Mouse (Mus musculus) forebrain, postnatal 0 days (tissue): ENCODE measurements around the gene Hsd11b2. TPM values are rescaled to one million over a fixed set of nuclear protein-coding genes. Genes with fewer than 3 reads are reported as not detected.

Experiments
- ATAC-seq: fragments of 200-750 bp; cut with Nextera tagmentation; 2 replicates; pipeline ENCODE4 v1.8.0; 2017; ENCODE audit warnings: mild to moderate bottlenecking, moderate library complexity
- DNase-seq: peaks from one replicate; pipeline ENCODE4 v3.0.0-alpha.2; 2015
- H3K27ac ChIP-seq: fragments of 300-500 bp; sonication (generic); 2 replicates; pipeline ENCODE4 v1.5.1; 2014; ENCODE audit warnings: low read depth, mild to moderate bottlenecking, antibody characterized with exemption, low read length, moderate library complexity, mixed read lengths
- H3K27me3 ChIP-seq: fragments of 300-500 bp; sonication (generic); 2 replicates; pipeline ENCODE4 v1.6.1; 2014; ENCODE audit warnings: mild to moderate bottlenecking, low read length, mixed read lengths; ENCODE audit not compliant: insufficient read depth
- H3K36me3 ChIP-seq: fragments of 300-500 bp; sonication (generic); 2 replicates; pipeline ENCODE4 v1.6.1; 2014; ENCODE audit warnings: mild to moderate bottlenecking, moderate library complexity; ENCODE audit not compliant: insufficient read depth
- H3K4me1 ChIP-seq: fragments of 300-500 bp; sonication (generic); 2 replicates; pipeline ENCODE4 v1.6.1; 2014; ENCODE audit warnings: antibody characterized with exemption; ENCODE audit not compliant: insufficient read depth
- H3K4me2 ChIP-seq: fragments of 300-500 bp; sonication (generic); 2 replicates; pipeline ENCODE4 v1.6.1; 2014; ENCODE audit warnings: low read depth, mild to moderate bottlenecking, moderate library complexity
- H3K4me3 ChIP-seq: fragments of 300-500 bp; sonication (generic); 2 replicates; pipeline ENCODE4 v1.5.1; 2014; ENCODE audit warnings: low read depth, low read length, mixed read lengths
- H3K9ac ChIP-seq: fragments of 300-500 bp; sonication (generic); 2 replicates; pipeline ENCODE4 v1.6.1; 2014; ENCODE audit warnings: mild to moderate bottlenecking
- H3K9me3 ChIP-seq: fragments of 300-500 bp; sonication (generic); 2 replicates; pipeline ENCODE4 v1.6.1; 2016; ENCODE audit warnings: low read length
- CTCF ChIP-seq: sonication (generic); IDR thresholded peaks from 2 replicates; pipeline ENCODE4 v1.5.1; 2016; ENCODE audit warnings: antibody characterized with exemption, control low read depth, low read depth
- whole genome bisulfite sequencing: fragments of 180-500 bp; shearing (Covaris S2); extraction: QIAGEN DNeasy Blood & Tissue Kit; methylation state at CpG from one replicate; pipeline ENCODE4 v1.1.7; 2014; 5-methylcytosine and 5-hydroxymethylcytosine counted together
- polyA plus RNA-seq: library from polyadenylated mRNA; unstranded; fragments of >200 nt; fragmentation: Nextera tagmentation; extraction: Ambion mirVana; gene quantifications from 2 replicates; pipeline ENCODE4 v1.2.1, GENCODE M21; 2015
- total RNA-seq: library from RNA; depleted of rRNA; stranded (reverse); fragments of >200 nt; gene quantifications from 2 replicates; pipeline ENCODE4 v1.2.3, GENCODE M21; 2014

Hsd11b2 gene
- total and polyA plus RNA-seq, 2 experiments from 2014 or later, result 0.52 to 2.6 TPM

DNA sequence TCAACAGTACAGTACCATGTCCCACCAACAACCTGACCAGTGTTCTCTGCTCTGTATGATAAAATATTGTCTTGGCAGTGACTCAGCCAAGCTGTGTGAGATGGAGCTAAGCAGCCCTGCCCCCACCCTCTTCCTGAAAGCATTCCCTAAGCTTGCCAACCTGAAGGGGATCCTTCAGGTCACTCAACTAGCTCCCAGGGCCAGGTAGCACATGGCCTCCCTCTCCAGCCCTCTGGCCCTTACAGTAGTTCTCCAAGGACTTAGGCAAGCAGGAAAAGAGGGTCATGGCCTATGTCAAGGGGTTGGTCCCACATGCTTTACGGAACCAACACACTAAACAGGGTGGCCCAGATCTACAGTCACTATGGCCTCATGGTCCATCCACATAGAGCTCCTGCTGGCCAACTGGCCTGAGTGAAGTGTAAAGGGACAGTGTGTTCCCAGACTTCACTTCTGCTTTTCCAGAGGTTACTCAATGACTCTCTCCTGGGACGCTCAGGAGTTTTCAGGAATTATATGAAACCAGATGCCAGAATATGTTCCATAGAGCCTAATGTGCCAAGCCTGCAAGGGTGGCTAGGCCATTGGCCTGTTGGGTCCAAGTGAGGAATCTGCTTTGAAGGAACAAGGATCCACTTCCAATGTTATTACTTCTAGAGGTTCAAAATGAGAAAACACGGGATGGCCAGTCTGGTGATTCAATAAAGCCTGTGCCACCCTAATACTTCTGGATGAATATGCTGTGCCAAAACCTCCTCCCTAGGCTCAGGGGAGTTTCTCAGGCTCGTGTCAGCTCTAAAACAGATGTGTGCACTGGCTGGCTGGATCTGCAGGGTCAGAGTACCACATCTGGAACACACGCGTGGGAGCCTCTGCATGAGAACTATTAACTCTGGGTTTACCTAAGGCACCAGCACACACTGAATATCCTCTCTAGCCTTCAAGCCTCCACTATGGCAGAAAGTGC, 28.1 kb downstream of the Hsd11b2 start:
- H3K9me3 ChIP-seq, result no peaks in the 10 kb centered on the region
- no peak overlapping the region for H3K27ac ChIP-seq
- peaks cover 4% of the 10 kb centered on the region for H3K36me3 ChIP-seq
- TF ChIP-seq CTCF, result no peak
- ATAC-seq (no peak), DNase-seq (no peak)
- H3K4me2 ChIP-seq, result no peak overlapping the region
- H3K4me3 ChIP-seq, result no peak overlapping the region
- H3K4me1 ChIP-seq, result no peaks in the 10 kb centered on the region
- H3K9ac ChIP-seq, result no peak overlapping the region
- H3K27me3 ChIP-seq, result no peaks in the 10 kb centered on the region
- 85% methylated on average over 6 of the region's 6 CpGs for WGBS

DNA sequence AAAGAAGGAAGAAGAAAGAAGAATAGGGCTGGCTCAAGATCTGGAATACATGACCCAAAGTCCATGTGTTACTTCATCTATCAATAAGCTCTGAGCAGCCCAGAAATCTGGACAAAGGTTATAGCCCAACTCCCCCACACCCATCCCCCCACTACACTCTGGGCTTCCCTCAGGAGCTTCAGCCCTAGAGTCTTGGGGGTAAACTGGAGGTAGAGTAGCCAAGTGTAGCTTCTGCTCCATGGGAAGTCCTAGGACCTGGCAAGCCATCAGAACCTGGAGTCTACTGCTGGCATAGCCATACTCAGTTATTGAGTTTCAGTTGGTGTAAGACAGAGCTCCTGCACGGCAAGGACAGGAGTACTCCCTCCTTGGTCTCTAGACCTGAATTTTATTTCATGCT, 31.0 kb downstream of the Hsd11b2 start:
- DNase-seq (no peak), ATAC-seq (no peak)
- Histone ChIP-seq H3K36me3 (no peaks in the 10 kb centered on the region; the same call in 1 of the 2 replicates), H3K4me1 (no peaks in the 10 kb centered on the region), H3K9ac (no peak overlapping the region), H3K27ac (no peak overlapping the region), H3K4me2 (no peak overlapping the region), H3K4me3 (no peak overlapping the region), H3K27me3 (no peaks in the 10 kb centered on the region), H3K9me3 (no peaks in the 10 kb centered on the region)
- WGBS, result 97% methylated on average over 1 of the region's 1 CpGs
- TF ChIP-seq CTCF, result no peak

DNA sequence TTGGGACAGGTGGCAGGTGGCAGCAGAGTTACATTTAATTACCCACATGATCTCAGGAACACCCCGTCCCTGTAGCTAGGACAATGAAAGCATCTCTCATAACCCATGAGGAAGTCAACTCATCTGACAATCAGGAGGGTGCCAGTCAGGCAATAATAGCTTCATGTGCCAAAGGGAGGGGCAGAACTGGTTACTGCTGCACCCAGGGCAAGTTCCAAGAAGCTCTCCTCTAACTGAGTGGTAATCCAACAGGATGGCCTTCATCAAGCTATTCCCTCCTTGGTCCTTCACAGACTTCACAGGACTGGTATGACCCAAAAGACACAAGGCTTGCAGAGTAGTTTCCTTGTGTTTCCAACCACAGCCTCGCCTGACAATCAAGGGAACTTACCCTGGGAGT, 31.5 kb downstream of the Hsd11b2 start:
- Histone ChIP-seq H3K4me3 (no peak overlapping the region), H3K27ac (no peak overlapping the region), H3K9me3 (no peaks in the 10 kb centered on the region), H3K27me3 (no peaks in the 10 kb centered on the region), H3K36me3 (no peaks in the 10 kb centered on the region; the same call in 1 of the 2 replicates), H3K4me1 (no peaks in the 10 kb centered on the region), H3K4me2 (no peak overlapping the region), H3K9ac (no peak overlapping the region)
- DNase-seq, result no peak
- no peak for TF ChIP-seq CTCF
- ATAC-seq, result no peak
- 84% methylated on average over 2 of the region's 2 CpGs for WGBS

DNA sequence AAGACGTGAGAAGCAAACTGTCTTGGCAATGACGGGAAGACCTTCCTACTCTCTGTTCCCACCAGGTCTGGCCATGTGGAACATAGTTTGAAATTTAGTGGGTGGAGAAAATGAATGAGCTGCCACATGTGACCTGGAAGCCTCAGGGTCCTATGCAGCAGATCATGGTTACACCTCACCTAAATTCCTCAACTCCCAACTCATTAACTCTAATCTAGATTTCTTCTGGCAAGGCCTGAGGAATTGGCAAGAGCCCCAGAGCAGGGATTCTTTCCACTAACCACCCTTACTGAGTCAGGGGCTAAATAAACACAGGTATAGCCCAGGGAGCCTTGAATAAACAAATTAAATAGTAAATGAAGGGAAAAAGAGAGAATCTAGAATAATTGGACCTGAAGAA, 33.5 kb downstream of the Hsd11b2 start:
- H3K36me3 ChIP-seq, result no peaks in the 10 kb centered on the region
- ATAC-seq (no peak), DNase-seq (no peak)
- no peak overlapping the region for H3K4me3 ChIP-seq
- H3K4me2 ChIP-seq, result no peak overlapping the region
- no peak overlapping the region for H3K9ac ChIP-seq
- no peak overlapping the region for H3K27ac ChIP-seq
- H3K4me1 ChIP-seq, result no peaks in the 10 kb centered on the region
- WGBS, result 93% methylated on average over 2 of the region's 2 CpGs
- H3K27me3 ChIP-seq, result no peaks in the 10 kb centered on the region
- no peaks in the 10 kb centered on the region for H3K9me3 ChIP-seq
- no peak for TF ChIP-seq CTCF

DNA sequence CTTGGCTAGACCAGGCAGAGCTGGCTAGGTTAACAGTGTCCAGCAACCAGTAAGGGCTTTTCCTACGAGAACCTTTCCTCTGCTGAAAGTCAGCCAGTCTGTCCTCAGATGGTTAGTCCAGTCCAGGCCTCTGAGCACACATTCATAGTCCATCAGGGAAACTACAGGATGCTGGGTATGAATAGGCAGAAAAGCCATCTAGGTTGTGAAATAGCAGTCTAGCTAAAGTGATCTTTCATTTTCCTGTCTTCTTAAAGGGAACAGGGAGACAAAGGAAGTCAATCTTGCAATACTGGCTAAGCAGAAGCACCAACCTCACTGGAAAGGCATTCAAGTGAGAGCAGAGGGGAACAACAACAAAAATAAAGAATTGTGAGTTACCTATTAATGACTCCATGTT, 34.3 kb downstream of the Hsd11b2 start:
- 78% methylated on average over 1 of the region's 1 CpGs for WGBS
- no peak for ATAC-seq

DNA sequence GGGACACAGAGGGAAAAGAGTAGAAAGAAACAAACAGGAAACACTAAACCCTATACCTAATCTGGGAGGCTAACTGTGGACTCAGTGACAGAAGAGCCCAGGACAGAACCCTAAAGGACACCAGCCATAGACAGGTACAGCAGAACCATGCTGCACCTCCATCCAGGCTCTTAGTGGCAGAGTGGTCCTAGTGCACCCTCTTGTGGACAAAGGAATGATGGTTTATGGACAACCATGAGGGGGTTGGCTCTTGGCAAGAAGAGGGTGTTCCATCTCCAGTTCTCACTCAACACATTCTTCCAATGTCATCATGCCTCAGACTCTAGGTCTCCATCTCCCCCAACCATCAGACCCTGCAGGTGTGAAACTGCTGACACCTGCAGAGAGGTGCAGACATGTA, 35.5 kb downstream of the Hsd11b2 start:
- peak; percentile 37 for DNase-seq
- ATAC-seq, result peak; percentile 55
- no peaks in the 10 kb centered on the region for H3K36me3 ChIP-seq
- peak; percentile 78 for TF ChIP-seq CTCF
- H3K4me3 ChIP-seq, result no peak overlapping the region
- no peaks in the 10 kb centered on the region for H3K4me1 ChIP-seq
- no peak overlapping the region for H3K4me2 ChIP-seq
- H3K27me3 ChIP-seq, result no peaks in the 10 kb centered on the region
- H3K9me3 ChIP-seq, result no peaks in the 10 kb centered on the region
- H3K27ac ChIP-seq, result no peak overlapping the region
- H3K9ac ChIP-seq, result no peak overlapping the region

More for the DNA sequence above, 34.3 kb downstream of the Hsd11b2 start:
- Histone ChIP-seq H3K9me3 (no peaks in the 10 kb centered on the region), H3K4me3 (no peak overlapping the region), H3K36me3 (no peaks in the 10 kb centered on the region), H3K4me1 (no peaks in the 10 kb centered on the region), H3K9ac (no peak overlapping the region), H3K27me3 (no peaks in the 10 kb centered on the region), H3K4me2 (no peak overlapping the region), H3K27ac (no peak overlapping the region)
- TF ChIP-seq CTCF, result no peak
- no peak for DNase-seq

DNA sequence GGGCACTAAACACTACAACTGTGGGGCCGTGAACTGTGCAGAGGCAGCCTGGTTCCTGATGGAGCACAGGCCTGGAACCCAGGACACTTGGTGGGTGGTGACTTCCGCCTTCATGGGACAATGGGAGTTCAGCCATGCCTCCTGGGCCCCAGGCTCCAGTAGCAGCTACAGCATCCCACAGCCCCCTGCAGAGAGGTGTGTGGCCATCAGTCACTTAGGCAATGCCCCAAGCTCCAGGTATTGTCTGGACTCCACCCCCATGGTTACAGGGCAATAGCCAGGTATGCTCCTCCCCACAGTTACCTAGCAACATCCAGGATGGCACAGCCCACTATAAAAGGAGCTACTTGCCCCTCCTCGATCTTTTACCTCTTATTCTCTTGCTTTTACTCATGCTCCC, 36.7 kb downstream of the Hsd11b2 start:
- no peaks in the 10 kb centered on the region for H3K36me3 ChIP-seq
- WGBS, result 82% methylated on average over 3 of the region's 3 CpGs
- H3K4me2 ChIP-seq, result no peak overlapping the region
- no peaks in the 10 kb centered on the region for H3K27me3 ChIP-seq
- DNase-seq, result no peak
- TF ChIP-seq CTCF, result no peak
- no peak for ATAC-seq
- no peak overlapping the region for H3K4me3 ChIP-seq
- H3K9me3 ChIP-seq, result no peaks in the 10 kb centered on the region
- H3K27ac ChIP-seq, result no peak overlapping the region
- no peak overlapping the region for H3K9ac ChIP-seq
- H3K4me1 ChIP-seq, result no peaks in the 10 kb centered on the region
